Mouse (Mus musculus): Measurements from ENCODE around the gene Klf13. TPM values are rescaled to one million over a fixed set of nuclear protein-coding genes. Genes with fewer than 3 reads are reported as not detected.

The Klf13 gene
- total and polyA plus RNA-seq, 3 experiments: 1.7 to 9.7 (median 3.7) TPM

DNA sequence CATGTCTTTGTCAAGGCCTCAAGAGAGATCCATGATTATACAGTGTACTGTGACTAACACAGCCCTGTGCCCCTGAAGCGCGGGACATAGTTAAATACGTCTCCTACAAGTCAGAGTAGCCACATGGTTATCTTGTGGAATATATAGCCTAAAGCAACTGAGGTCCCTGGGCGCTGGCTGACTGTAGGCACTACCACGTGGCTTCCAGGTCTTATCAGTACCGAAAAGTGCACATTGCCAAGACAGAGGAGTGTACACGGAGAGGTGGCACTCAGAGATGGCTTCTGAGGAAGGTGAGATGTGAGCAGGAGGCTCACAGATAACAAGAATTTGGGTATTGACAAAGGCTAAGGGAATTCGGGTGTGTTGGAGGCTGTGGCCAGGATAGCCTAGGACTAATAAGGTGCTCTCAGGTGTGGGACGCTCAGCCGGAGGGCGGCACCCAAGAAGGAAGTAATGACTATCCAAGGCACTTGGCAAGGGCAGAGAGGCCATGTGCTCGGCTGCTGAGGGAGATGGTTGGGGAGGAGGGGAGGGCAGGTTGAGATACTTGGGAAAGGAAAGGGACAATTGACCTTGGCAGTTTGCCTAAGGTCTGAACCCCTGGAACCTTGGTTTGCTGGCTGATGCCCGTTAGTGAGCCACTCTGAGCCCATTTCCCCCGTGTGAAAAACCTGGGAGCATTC lies 17.6 kb upstream of the Klf13 start:
- Histone ChIP-seq H3K4me2 (ENCODE audit: insufficient read depth, low read depth, poor library complexity, severe bottlenecking) (no peak overlapping the region), H3K27me3 (replicated peaks) (peaks cover under 1% of the 10 kb centered on the region), H3K36me3 (replicated peaks in 1 of 2; ENCODE audit: control insufficient read depth in 1 of 2, insufficient read depth in 1 of 2, low read length in 1 of 2) (no peaks in the 10 kb centered on the region), H3K9me3 (replicated peaks; ENCODE audit: low read length) (peaks cover 4% of the 10 kb centered on the region), H3K27ac (ENCODE audit: insufficient read depth, low read depth) (no peak overlapping the region), H3K79me2 (replicated peaks; ENCODE audit: control insufficient read depth, extremely low read depth, insufficient read depth, poor library complexity, severe bottlenecking) (no peaks in the 10 kb centered on the region), H3K9ac (ENCODE audit: insufficient read depth, low read depth) (no peak overlapping the region), H3K4me3 (replicated peaks in 1 of 3; ENCODE audit: low read depth in 2 of 3, low read length in 2 of 3, poor library complexity in 1 of 3) (no peak overlapping the region), H3K4me1 (ENCODE audit: control insufficient read depth in 1 of 2, insufficient read depth in 2 of 2) (peaks cover 6 to 17% of the 10 kb centered on the region in 2 experiments)
- TF ChIP-seq IRF4 (IDR thresholded peaks at IDR 0.05; ENCODE audit: low read depth, low read length) (no peak), GABPA (IDR thresholded peaks at IDR 0.05; ENCODE audit: insufficient replicate concordance, low read depth, low read length) (no peak), CHD1 (IDR thresholded peaks at IDR 0.05; ENCODE audit: low read depth, low read length) (no peak), CHD2 (IDR thresholded peaks at IDR 0.05; ENCODE audit: low read length) (no peak)
- in situ Hi-C loops (cut with MboI; ENCODE audit: low pct_ligation_motif_present, low pct_unique_long_range_greater_than_20kb, low sequenced_read_pairs): loop anchor here (25.0 kb wide), 1 partner anchor 194 kb away; no protein-coding TSS in a partner anchor
- no peak for DNase-seq (ENCODE audit: extremely low read depth)
- dilution Hi-C loops (cut with MboI; ENCODE audit: extremely low pct_ligation_motif_present, extremely low pct_unique_long_range_greater_than_20kb, low sequenced_read_pairs): no loop called here

DNA sequence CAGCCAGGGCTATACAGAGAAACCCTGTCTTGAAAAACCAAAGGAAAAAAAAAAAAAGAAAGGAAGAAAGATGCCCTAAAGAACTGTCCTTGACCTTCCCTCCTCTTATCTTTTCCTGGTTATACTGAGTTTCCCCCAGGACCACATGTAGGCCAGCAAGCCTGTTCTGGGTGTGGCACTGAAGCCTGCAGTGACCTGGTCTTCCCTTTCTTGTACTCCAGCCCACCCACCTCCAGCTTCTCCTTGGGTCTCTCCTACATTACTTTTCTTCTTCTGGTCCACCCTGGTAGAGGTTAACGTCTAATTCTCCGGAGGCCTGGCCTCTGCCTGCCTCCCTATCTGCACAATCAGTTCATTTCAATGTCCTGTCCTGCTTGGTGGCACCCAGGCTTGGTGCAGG lies 16.7 kb upstream of the Klf13 start:
- Histone ChIP-seq H3K4me3 (replicated peaks in 1 of 3; ENCODE audit: low read depth in 2 of 3, low read length in 2 of 3, poor library complexity in 1 of 3) (no peak overlapping the region), H3K4me1 (ENCODE audit: control insufficient read depth in 1 of 2, insufficient read depth in 2 of 2) (peaks cover 13 to 24% of the 10 kb centered on the region in 2 experiments), H3K27ac (ENCODE audit: insufficient read depth, low read depth) (no peak overlapping the region), H3K79me2 (replicated peaks; ENCODE audit: control insufficient read depth, extremely low read depth, insufficient read depth, poor library complexity, severe bottlenecking) (no peaks in the 10 kb centered on the region), H3K36me3 (replicated peaks in 1 of 2; ENCODE audit: control insufficient read depth in 1 of 2, insufficient read depth in 1 of 2, low read length in 1 of 2) (no peaks in the 10 kb centered on the region), H3K27me3 (replicated peaks) (peaks cover 1% of the 10 kb centered on the region), H3K9me3 (replicated peaks; ENCODE audit: low read length) (peaks cover under 1% of the 10 kb centered on the region), H3K9ac (ENCODE audit: insufficient read depth, low read depth) (no peak overlapping the region), H3K4me2 (ENCODE audit: insufficient read depth, low read depth, poor library complexity, severe bottlenecking) (no peak overlapping the region)
- dilution Hi-C loops (cut with MboI; ENCODE audit: extremely low pct_ligation_motif_present, extremely low pct_unique_long_range_greater_than_20kb, low sequenced_read_pairs) (no loop called here), in situ Hi-C loops (cut with MboI; ENCODE audit: low pct_ligation_motif_present, low pct_unique_long_range_greater_than_20kb, low sequenced_read_pairs) (loop anchor here (25.0 kb wide), 1 partner anchor 193 kb away; no protein-coding TSS in a partner anchor)
- TF ChIP-seq CHD2 (IDR thresholded peaks at IDR 0.05; ENCODE audit: low read length): no peak
- TF ChIP-seq EP300 (IDR thresholded peaks at IDR 0.05; ENCODE audit: low read length): no peak
- no peak for TF ChIP-seq JUN (IDR thresholded peaks at IDR 0.05; ENCODE audit: insufficient read depth, low read depth, low read length)
- TF ChIP-seq NELFE (IDR thresholded peaks at IDR 0.05; ENCODE audit: low read depth, low read length): no peak
- TF ChIP-seq JUND (conservative IDR thresholded peaks at IDR 0.05; ENCODE audit: low read depth, low read length): no peak
- TF ChIP-seq NRF1 (IDR thresholded peaks at IDR 0.05; ENCODE audit: low read depth, low read length): no peak
- no peak for TF ChIP-seq ZKSCAN1 (IDR thresholded peaks at IDR 0.05; ENCODE audit: borderline replicate concordance, low read depth, low read length)
- TF ChIP-seq MXI1 (IDR thresholded peaks at IDR 0.05; ENCODE audit: low read depth, low read length): no peak
- TF ChIP-seq USF2 (conservative IDR thresholded peaks at IDR 0.05; ENCODE audit: low read depth, low read length): no peak
- no peak for TF ChIP-seq POLR2A (IDR thresholded peaks at IDR 0.05; ENCODE audit: low read depth, low read length)
- TF ChIP-seq IRF4 (IDR thresholded peaks at IDR 0.05; ENCODE audit: low read depth, low read length): no peak
- no peak for TF ChIP-seq ELF1 (IDR thresholded peaks at IDR 0.05; ENCODE audit: low read depth, low read length)
- TF ChIP-seq MAX (IDR thresholded peaks at IDR 0.05; ENCODE audit: low read length): no peak
- TF ChIP-seq MEF2A (IDR thresholded peaks at IDR 0.05; ENCODE audit: borderline replicate concordance, low read depth, low read length): no peak
- no peak for TF ChIP-seq MAZ (IDR thresholded peaks at IDR 0.05; ENCODE audit: low read depth, low read length)
- no peak for TF ChIP-seq CHD1 (IDR thresholded peaks at IDR 0.05; ENCODE audit: low read depth, low read length)
- no peak for DNase-seq (ENCODE audit: extremely low read depth)

All from CH12.LX (cell line).